Mouse (Mus musculus) lung, postnatal 0 days (tissue): Measurements from ENCODE around the gene Cplane1. TPM values are rescaled to one million over a fixed set of nuclear protein-coding genes. Genes with fewer than 3 reads are reported as not detected.
A peak's percentile ranks its signal among the peaks of the same experiment; 100 is the strongest.
"Not testable (repeated sequence)": the region's sequence is repeated elsewhere in the genome, so short reads cannot be mapped to it uniquely, and the experiment has no call there.

Source experiments
- ATAC-seq: fragments of 200-750 bp; cut with Nextera tagmentation; 2 replicates; pipeline ENCODE4 v1.8.0; 2017; ENCODE audit warnings: moderate library complexity
- DNase-seq: peaks from one replicate; pipeline ENCODE4 v3.0.0-alpha.2; 2016; ENCODE audit warnings: low spot score
- H3K27ac ChIP-seq: fragments of 300-500 bp; sonication (generic); 2 replicates; pipeline ENCODE4 v1.5.1; 2014; ENCODE audit warnings: antibody characterized with exemption, mild to moderate bottlenecking, low read length, mixed read lengths
- H3K27me3 ChIP-seq: fragments of 300-500 bp; sonication (generic); replicated peaks from 2 replicates; pipeline ENCODE4 v1.6.1; 2014; ENCODE audit warnings: low read length, mixed read lengths; ENCODE audit not compliant: insufficient read depth
- H3K36me3 ChIP-seq: fragments of 300-500 bp; sonication (generic); 2 replicates; pipeline ENCODE4 v1.6.1; 2014; ENCODE audit warnings: low read length, mixed read lengths; ENCODE audit not compliant: insufficient read depth
- H3K4me1 ChIP-seq: fragments of 300-500 bp; sonication (generic); 2 replicates; pipeline ENCODE4 v1.6.1; 2014; ENCODE audit warnings: antibody characterized with exemption, low read depth, low read length, mixed read lengths; ENCODE audit not compliant: insufficient read depth
- H3K4me2 ChIP-seq: fragments of 300-500 bp; sonication (generic); replicated peaks from 2 replicates; pipeline ENCODE4 v1.6.1; 2014; ENCODE audit warnings: low read depth, mild to moderate bottlenecking, low read length, moderate library complexity, mixed read lengths
- H3K4me3 ChIP-seq: fragments of 300-500 bp; sonication (generic); 2 replicates; pipeline ENCODE4 v1.5.1; 2014; ENCODE audit warnings: low read depth, low read length
- H3K9ac ChIP-seq: fragments of 300-500 bp; sonication (generic); replicated peaks from 2 replicates; pipeline ENCODE4 v1.6.1; 2014; ENCODE audit warnings: low read depth, mild to moderate bottlenecking
- H3K9me3 ChIP-seq: fragments of 300-500 bp; sonication (generic); 2 replicates; pipeline ENCODE4 v1.6.1; 2016; ENCODE audit warnings: low read length, mixed read lengths
- CTCF ChIP-seq: IDR thresholded peaks from 2 replicates; pipeline ENCODE4 v1.5.1; 2016; ENCODE audit warnings: antibody characterized with exemption, mild to moderate bottlenecking
- EP300 ChIP-seq: IDR thresholded peaks from 2 replicates; pipeline ENCODE4 v1.6.1; 2016; ENCODE audit warnings: antibody characterized with exemption, mild to moderate bottlenecking, control low read depth
- WGBS: fragments of 180-500 bp; shearing (Covaris S2); extraction: QIAGEN DNeasy Blood & Tissue Kit; methylation state at CpG from one replicate; pipeline ENCODE4 v1.1.7; 2014; 5-methylcytosine and 5-hydroxymethylcytosine counted together
- polyA plus RNA-seq: library from polyadenylated mRNA; unstranded; fragments of >200 nt; fragmentation: Nextera tagmentation; extraction: Ambion mirVana; gene quantifications from 2 replicates; pipeline ENCODE4 v1.2.1, GENCODE M21; 2015

Gene Cplane1
- polyA plus RNA-seq, 1 experiment from 2014 or later = 3.8 TPM

DNA sequence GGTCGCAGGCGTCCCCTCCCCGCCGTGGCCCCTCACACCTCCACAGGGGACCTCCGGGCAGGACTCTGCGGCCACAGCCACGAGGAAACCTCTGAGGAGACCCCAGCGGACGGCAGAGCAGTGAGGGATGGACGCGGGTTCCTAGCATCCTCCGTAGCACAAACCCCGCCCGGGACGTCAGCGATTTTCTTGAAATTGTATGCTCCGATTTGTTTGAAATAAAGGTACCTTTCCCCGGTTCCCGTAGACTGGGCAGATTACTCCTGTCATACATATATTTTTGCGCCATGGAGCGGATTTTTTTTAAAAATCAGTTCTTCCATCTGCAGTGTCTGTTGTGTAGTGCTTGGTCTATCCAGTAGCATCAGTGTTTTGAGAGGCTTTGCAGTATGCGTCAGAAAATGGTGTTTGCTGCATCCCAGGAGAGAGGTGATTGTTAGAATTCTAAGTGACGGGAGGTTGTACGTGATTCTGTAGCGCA is 400 bp downstream of the Cplane1 start:
- no peaks in the 10 kb centered on the region for H3K27me3 ChIP-seq
- TF ChIP-seq CTCF (no peak), EP300 (no peak)
- H3K4me1 ChIP-seq = peaks cover 2% of the 10 kb centered on the region; the same call in 1 of the 2 replicates
- ATAC-seq = peak; percentile 53
- H3K9ac ChIP-seq = peak overlapping the region; percentile 71
- H3K4me2 ChIP-seq = peak overlapping the region; percentile 85
- no peak overlapping the region; the same call in 1 of the 2 replicates for H3K27ac ChIP-seq
- DNase-seq = peak; percentile 9
- no peaks in the 10 kb centered on the region for H3K36me3 ChIP-seq
- H3K9me3 ChIP-seq = no peaks in the 10 kb centered on the region
- H3K4me3 ChIP-seq = peak overlapping the region; percentile 85
- WGBS = under 1% methylated on average over 25 of the region's 25 CpGs

DNA sequence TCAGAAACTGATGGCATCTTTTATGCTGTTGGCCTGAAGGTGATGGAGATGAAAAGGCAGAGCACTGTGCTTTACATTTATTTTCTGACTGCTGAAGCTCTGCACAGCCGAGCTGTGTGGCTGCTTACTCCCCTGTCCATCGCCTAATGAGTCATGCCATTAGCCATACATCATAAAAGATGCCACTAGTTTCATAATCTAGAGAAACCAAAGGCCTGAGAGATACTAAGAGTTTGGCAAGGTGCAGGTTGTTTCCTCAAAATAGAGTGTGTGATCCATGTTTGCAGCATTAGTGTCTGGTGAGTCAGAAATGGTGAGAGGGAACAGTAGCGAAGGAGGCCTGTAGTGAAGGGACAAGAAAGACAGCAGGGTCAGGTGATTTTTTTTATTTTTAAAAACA is 20.7 kb downstream of the Cplane1 start:
- Histone ChIP-seq H3K4me2 (no peak overlapping the region), H3K9me3 (no peaks in the 10 kb centered on the region), H3K36me3 (peaks cover 24% of the 10 kb centered on the region), H3K9ac (no peak overlapping the region), H3K27me3 (no peaks in the 10 kb centered on the region), H3K27ac (no peak overlapping the region), H3K4me3 (no peak overlapping the region), H3K4me1 (no peaks in the 10 kb centered on the region)
- 90% methylated on average over 3 of the region's 3 CpGs for WGBS
- ATAC-seq = no peak
- TF ChIP-seq CTCF (no peak), EP300 (no peak)
- DNase-seq = no peak

DNA sequence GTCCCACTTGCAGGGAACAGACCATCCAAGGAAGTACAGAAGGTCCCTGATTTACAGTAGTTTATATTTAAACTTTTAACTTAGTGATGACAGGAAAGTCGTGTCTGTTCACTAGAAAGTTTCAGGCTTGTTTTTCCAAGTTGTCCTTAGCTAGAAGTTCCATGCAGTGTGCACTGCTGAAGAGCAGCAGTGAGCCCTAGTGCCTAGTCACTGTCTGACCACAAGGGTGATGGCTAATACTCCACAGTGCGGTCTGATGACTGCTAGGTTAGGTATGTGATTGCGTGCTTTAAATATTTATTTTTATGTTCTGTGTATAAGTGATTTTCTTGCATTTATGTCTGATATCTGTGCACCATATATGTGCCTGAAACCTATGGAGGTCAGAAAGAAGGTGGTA is 21.5 kb downstream of the Cplane1 start:
- ATAC-seq (no peak), DNase-seq (no peak)
- Histone ChIP-seq H3K4me1 (no peaks in the 10 kb centered on the region), H3K27ac (no peak overlapping the region), H3K27me3 (no peaks in the 10 kb centered on the region), H3K9ac (no peak overlapping the region), H3K36me3 (peaks cover 33% of the 10 kb centered on the region), H3K4me3 (no peak overlapping the region), H3K9me3 (no peaks in the 10 kb centered on the region), H3K4me2 (no peak overlapping the region)
- no peak for TF ChIP-seq EP300
- no peak for TF ChIP-seq CTCF
- 91% methylated on average over 3 of the region's 3 CpGs for WGBS

DNA sequence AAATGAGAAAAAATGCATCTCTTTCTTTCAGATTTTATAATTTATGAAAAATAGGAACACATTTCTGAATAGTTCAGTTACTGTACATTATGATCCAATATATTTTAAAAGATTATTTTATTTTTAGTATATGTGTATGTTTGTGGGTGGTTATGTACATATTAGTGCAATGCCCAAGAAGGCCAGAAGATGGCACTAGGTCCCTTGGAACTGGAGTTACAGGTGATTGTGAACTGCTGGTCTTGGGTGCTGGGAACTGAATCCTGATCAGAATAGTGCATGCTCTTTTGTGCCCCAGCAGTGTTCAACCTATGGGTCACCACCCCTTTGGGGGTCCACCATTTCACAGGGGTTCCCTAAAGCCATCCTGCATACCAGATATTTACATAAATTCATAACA is 31.4 kb downstream of the Cplane1 start:
- DNase-seq = no peak
- no peak for ATAC-seq
- H3K9me3 ChIP-seq = no peaks in the 10 kb centered on the region
- H3K9ac ChIP-seq = no peak overlapping the region
- no peaks in the 10 kb centered on the region for H3K4me1 ChIP-seq
- no peaks in the 10 kb centered on the region for H3K27me3 ChIP-seq
- TF ChIP-seq EP300 (no peak), CTCF (peak; percentile 23; the same call in 1 of the 2 replicates)
- no peak overlapping the region for H3K4me3 ChIP-seq
- H3K36me3 ChIP-seq = peaks cover 21% of the 10 kb centered on the region; the same call in 1 of the 2 replicates
- no peak overlapping the region for H3K27ac ChIP-seq
- H3K4me2 ChIP-seq = no peak overlapping the region

DNA sequence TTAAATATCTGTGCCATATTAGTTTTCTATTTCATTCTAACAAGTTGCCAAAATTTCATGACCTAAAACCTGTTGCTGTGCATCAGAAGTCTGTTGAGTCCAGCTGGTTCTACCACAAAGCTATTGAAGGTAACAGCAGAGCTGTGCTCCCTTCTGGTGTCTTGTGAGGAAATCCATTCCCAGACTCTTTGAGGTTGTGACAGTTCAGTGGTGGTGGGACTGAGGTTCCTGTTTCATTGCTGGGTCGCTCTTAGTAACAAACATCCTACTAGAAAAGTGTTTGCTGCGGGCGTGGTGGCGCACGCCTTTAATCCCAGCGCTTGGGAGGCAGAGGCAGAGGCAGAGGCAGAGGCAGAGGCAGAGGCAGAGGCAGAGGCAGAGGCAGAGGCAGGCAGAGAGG is 39.5 kb downstream of the Cplane1 start:
- ATAC-seq = no peak
- Histone ChIP-seq H3K27ac (no peak overlapping the region), H3K9ac (no peak overlapping the region)

DNA sequence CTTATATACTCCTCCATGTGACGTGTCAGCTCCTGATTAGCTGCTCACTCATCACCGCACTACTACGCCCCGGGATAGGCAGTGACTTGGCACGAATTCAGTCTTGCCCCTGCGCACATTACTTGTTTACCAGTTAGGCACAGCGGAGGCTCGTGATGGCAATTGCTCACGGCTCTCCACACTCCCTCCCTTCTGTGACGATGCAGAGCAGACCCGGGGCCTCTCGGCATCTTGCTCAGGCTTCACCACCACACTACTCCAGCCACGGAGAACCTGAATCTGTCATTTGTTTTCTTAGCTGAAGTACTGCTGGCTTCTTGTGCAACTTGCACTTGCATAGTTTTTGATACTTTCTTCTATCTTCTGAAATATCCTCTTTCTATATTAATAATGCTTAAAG is 45.9 kb downstream of the Cplane1 start:
- Histone ChIP-seq H3K27ac (no peak overlapping the region), H3K9me3 (no peaks in the 10 kb centered on the region), H3K4me3 (no peak overlapping the region), H3K4me1 (no peaks in the 10 kb centered on the region), H3K27me3 (no peaks in the 10 kb centered on the region), H3K9ac (no peak overlapping the region), H3K4me2 (no peak overlapping the region), H3K36me3 (peaks cover 4% of the 10 kb centered on the region; the same call in 1 of the 2 replicates)
- TF ChIP-seq CTCF = no peak
- no peak for TF ChIP-seq EP300
- DNase-seq (no peak), ATAC-seq (no peak)
- WGBS = 81% methylated on average over 13 of the region's 13 CpGs

More for the DNA sequence above, 39.5 kb downstream of the Cplane1 start:
- Histone ChIP-seq H3K4me2 (no peak overlapping the region), H3K27me3 (no peaks in the 10 kb centered on the region), H3K4me3 (no peak overlapping the region), H3K4me1 (no peaks in the 10 kb centered on the region), H3K9me3 (no peaks in the 10 kb centered on the region), H3K36me3 (peaks cover 9% of the 10 kb centered on the region; the same call in 1 of the 2 replicates)
- no peak for DNase-seq
- 93% methylated on average over 6 of the region's 6 CpGs for WGBS
- TF ChIP-seq CTCF (no peak), EP300 (no peak)

DNA sequence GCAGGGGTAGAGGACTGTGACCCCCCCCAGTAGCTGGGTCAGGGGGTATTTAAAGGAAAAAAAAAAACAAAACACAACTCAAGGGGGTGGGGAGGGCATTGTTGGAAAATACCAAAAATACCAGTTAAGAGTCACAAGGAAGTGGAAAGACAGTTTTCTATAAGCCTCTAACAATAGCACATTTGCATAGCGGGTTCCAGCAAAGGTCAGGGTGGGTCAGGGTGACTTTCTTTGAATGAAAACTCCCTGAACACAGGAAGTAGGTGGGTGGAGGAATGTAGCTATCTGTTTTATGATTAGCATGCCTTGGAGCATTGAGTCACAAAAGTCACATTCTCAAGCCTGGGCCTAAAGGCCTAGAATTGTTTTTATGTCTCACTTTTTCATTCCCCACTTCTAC is 65.3 kb downstream of the Cplane1 start:
- peaks cover 25% of the 10 kb centered on the region; the same call in 1 of the 2 replicates for H3K36me3 ChIP-seq
- 65% methylated on average over 1 of the region's 1 CpGs for WGBS
- not testable (repeated sequence) for H3K27me3 ChIP-seq, H3K9ac ChIP-seq, H3K4me3 ChIP-seq, H3K27ac ChIP-seq, H3K9me3 ChIP-seq, H3K4me1 ChIP-seq, DNase-seq, ATAC-seq, H3K4me2 ChIP-seq
